Comparison of ENCODE assay signal across 11 mouse cellular contexts in genomic region chr9:110094761-110095160, GRCm38 (mm10).
"Had no signal": no experiment of that assay in that cellular context is flagged by ENCODE, and none has a peak within 500 bp of the region (broad histone marks: within the 10 kb centered on the region; RNA-seq: fewer than 3 reads in every experiment).

No protein-coding gene starts in this region.

- H3K9me3 ChIP-seq: kidney, embryonic 15.5 days; limb, embryonic 15.5 days; liver, embryonic 12.5 days; midbrain, embryonic 13.5 days; neural tube, embryonic 13.5 days; stomach, embryonic 15.5 days had no signal

- H3K27ac ChIP-seq: kidney, embryonic 15.5 days; limb, embryonic 15.5 days; liver, embryonic 12.5 days; midbrain, embryonic 13.5 days; neural tube, embryonic 13.5 days; stomach, embryonic 15.5 days had no signal

- H3K27me3 ChIP-seq: kidney, embryonic 15.5 days; limb, embryonic 15.5 days; liver, embryonic 12.5 days; midbrain, embryonic 13.5 days; neural tube, embryonic 13.5 days; stomach, embryonic 15.5 days had no signal

- H3K4me2 ChIP-seq: kidney, embryonic 15.5 days; limb, embryonic 15.5 days; liver, embryonic 12.5 days; midbrain, embryonic 13.5 days; neural tube, embryonic 13.5 days; stomach, embryonic 15.5 days had no signal

- H3K4me1 ChIP-seq: kidney, embryonic 15.5 days; limb, embryonic 15.5 days; stomach, embryonic 15.5 days had no signal

- ATAC-seq: liver, embryonic 12.5 days; midbrain, embryonic 13.5 days had no signal

- DNase-seq: kidney, adult 2 months; kidney, postnatal 14 days; layer of hippocampus, adult 9-11 months; layer of hippocampus, postnatal 36 days; right cerebral cortex, postnatal 14 days had no signal

- H3K9ac ChIP-seq: kidney, embryonic 15.5 days; limb, embryonic 15.5 days; liver, embryonic 12.5 days; midbrain, embryonic 13.5 days; neural tube, embryonic 13.5 days; stomach, embryonic 15.5 days had no signal

- H3K4me3 ChIP-seq: kidney, embryonic 15.5 days; limb, embryonic 15.5 days; liver, embryonic 12.5 days; midbrain, embryonic 13.5 days; neural tube, embryonic 13.5 days; stomach, embryonic 15.5 days had no signal
